Mouse (Mus musculus): Measurements from ENCODE around the gene Gh. TPM values are rescaled to one million over a fixed set of nuclear protein-coding genes. Genes with fewer than 3 reads are reported as not detected.
"Not testable (repeated sequence)": the region's sequence is repeated elsewhere in the genome, so short reads cannot be mapped to it uniquely, and the experiment has no call there.

Gene Gh
- not detected in 2 replicates for total RNA-seq (2014; fragmentation: Nextera tagmentation)
- not detected in 2 replicates for total RNA-seq (2017)
- polyA plus RNA-seq (2012), result not detected in 2 replicates

DNA sequence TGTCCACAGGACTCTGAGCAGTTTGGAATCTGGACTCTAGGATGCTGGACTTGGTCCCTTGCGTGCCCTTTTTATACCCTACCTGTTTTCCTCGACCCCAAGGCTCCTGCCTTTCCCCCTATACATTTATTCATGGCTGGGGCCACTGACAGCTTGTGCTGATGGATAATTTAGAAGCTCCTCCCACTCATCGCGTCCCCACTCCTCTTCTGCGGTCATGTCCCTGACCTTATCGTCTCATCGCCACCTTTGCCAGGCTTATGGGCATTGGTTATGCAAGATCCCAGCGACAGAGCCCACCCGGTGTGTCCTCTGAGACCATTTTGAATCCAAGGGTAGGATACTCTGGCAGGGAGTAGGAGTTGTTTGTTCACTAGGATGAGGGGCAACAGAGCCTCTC is at the start of gene Gh:
Gene Gh, minus strand, starts transcription at position 101 of the 400 bp plus-strand sequence.
- no peak for ATAC-seq (ENCODE audit: extremely low read depth, insufficient number of reproducible peaks, low FRiP score, poor library complexity, severe bottlenecking)
- Histone ChIP-seq H3K4me1 (ENCODE audit: insufficient read depth, low read depth, low read length) (no peaks in the 10 kb centered on the region), H3K9me3 (replicated peaks) (no peaks in the 10 kb centered on the region)

DNA sequence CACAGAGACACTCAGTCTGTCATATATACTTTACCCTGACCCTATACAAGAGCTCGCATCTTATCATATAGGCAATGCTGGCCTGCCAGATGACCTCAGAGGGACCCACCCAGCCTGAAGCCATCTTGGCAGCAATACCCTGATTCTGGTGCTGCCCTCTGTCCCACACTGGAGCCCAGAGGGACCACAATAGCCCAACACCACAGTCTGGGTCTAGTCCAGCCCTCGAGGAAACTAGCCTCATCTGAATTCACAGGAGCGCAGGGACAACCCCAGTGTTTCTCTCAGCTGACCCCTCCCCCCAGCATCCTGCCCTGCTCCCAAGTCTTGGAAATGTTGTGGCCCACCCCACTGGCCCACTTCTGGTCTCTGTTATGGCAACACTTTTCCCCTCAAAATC is 49.6 kb upstream of the Gh start:
- no peaks in the 10 kb centered on the region for H3K9me3 ChIP-seq (replicated peaks)
- H3K36me3 ChIP-seq (replicated peaks), result no peaks in the 10 kb centered on the region
- no peak overlapping the region for H3K4me3 ChIP-seq (ENCODE audit: low read depth, low read length)
- no peaks in the 10 kb centered on the region for H3K4me1 ChIP-seq (ENCODE audit: insufficient read depth, low read depth, low read length)
- ATAC-seq (ENCODE audit: extremely low read depth, insufficient number of reproducible peaks, low FRiP score, poor library complexity, severe bottlenecking) (no peak), DNase-seq (ENCODE audit: low spot score) (no peak)
- no peak for TF ChIP-seq POLR2AphosphoS5 (IDR thresholded peaks at IDR 0.05; ENCODE audit: insufficient replicate concordance, low read depth, low read length)
- TF ChIP-seq GATA2 (IDR thresholded peaks at IDR 0.05; ENCODE audit: borderline replicate concordance, low read depth, low read length), result no peak
- TF ChIP-seq GATA1 (IDR thresholded peaks at IDR 0.05; ENCODE audit: borderline replicate concordance, low read length), result no peak
- no peak for TF ChIP-seq TAL1 (conservative IDR thresholded peaks at IDR 0.05; ENCODE audit: low read depth, low read length)
- TF ChIP-seq CTCF (IDR thresholded peaks at IDR 0.05; ENCODE audit: low read depth, low read length), result no peak
- peaks cover 21% of the 10 kb centered on the region; the same call in 1 of the 2 replicates for H3K27me3 ChIP-seq (ENCODE audit: insufficient read depth, low read length)

More for the DNA sequence above, at the start of gene Gh:
- TF ChIP-seq POLR2AphosphoS5 (IDR thresholded peaks at IDR 0.05; ENCODE audit: insufficient replicate concordance, low read depth, low read length) (no peak), TAL1 (conservative IDR thresholded peaks at IDR 0.05; ENCODE audit: low read depth, low read length) (no peak), GATA1 (IDR thresholded peaks at IDR 0.05; ENCODE audit: borderline replicate concordance, low read length) (no peak), GATA2 (IDR thresholded peaks at IDR 0.05; ENCODE audit: borderline replicate concordance, low read depth, low read length) (no peak), CTCF (IDR thresholded peaks at IDR 0.05; ENCODE audit: low read depth, low read length) (no peak)
- no peak within 1 kb of the TSS for H3K4me3 ChIP-seq (ENCODE audit: low read depth, low read length)
- H3K27me3 ChIP-seq (ENCODE audit: insufficient read depth, low read length), result peaks cover 50% of the 10 kb centered on the region
- DNase-seq (ENCODE audit: low spot score), result no peak
- no peaks in the 10 kb centered on the region for H3K36me3 ChIP-seq (replicated peaks)

DNA sequence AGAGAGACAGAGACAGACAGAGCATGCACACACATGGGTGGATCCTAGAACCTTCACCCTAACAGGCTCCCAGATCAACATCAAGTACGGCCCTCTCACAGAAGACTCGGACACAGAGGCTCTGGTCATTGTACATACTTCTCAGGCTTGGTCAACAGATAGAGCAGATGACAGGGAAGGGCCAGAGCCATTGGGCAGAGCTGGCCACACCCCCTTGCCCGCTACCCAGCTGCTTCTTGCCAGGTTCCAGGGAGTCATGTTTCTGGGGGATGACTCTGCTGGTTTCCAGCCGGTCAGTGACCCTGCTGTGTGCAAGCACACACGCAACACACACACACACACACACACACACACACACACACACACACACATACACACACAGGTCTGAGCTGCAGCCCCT is 49.2 kb upstream of the Gh start:
- Histone ChIP-seq H3K4me1 (ENCODE audit: insufficient read depth, low read depth, low read length) (no peaks in the 10 kb centered on the region), H3K27me3 (ENCODE audit: insufficient read depth, low read length) (peaks cover 19% of the 10 kb centered on the region; the same call in 1 of the 2 replicates), H3K36me3 (replicated peaks) (no peaks in the 10 kb centered on the region), H3K9me3 (replicated peaks) (no peaks in the 10 kb centered on the region), H3K4me3 (ENCODE audit: low read depth, low read length) (no peak overlapping the region)
- no peak for DNase-seq (ENCODE audit: low spot score)
- no peak for TF ChIP-seq POLR2AphosphoS5 (IDR thresholded peaks at IDR 0.05; ENCODE audit: insufficient replicate concordance, low read depth, low read length)
- no peak for TF ChIP-seq TAL1 (conservative IDR thresholded peaks at IDR 0.05; ENCODE audit: low read depth, low read length)
- no peak for TF ChIP-seq CTCF (IDR thresholded peaks at IDR 0.05; ENCODE audit: low read depth, low read length)
- TF ChIP-seq GATA2 (IDR thresholded peaks at IDR 0.05; ENCODE audit: borderline replicate concordance, low read depth, low read length), result no peak
- no peak for TF ChIP-seq GATA1 (IDR thresholded peaks at IDR 0.05; ENCODE audit: borderline replicate concordance, low read length)
- ATAC-seq (ENCODE audit: extremely low read depth, insufficient number of reproducible peaks, low FRiP score, poor library complexity, severe bottlenecking), result no peak

DNA sequence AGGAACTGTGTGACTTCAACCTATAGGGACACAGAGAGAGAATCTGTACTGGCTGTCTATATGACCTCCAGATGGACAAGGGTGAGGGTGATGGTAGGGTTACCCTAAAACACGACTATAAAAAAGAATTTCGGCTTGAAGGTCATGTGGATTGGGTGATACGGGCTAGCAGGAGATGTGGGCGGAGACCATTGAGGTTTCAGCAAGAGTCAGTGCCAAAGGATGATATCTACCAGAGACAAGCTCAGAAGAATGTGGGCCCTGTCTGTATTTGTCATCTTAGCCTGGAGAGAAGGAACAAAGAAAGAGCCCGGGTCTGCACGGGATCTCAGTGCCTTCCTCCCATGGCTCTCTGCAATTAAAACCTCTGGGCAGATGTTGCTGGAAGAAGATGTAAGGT is 48.1 kb upstream of the Gh start:
- Histone ChIP-seq H3K27me3 (ENCODE audit: insufficient read depth, low read length) (peaks cover 23% of the 10 kb centered on the region; the same call in 1 of the 2 replicates), H3K4me3 (ENCODE audit: low read depth, low read length) (no peak overlapping the region), H3K9me3 (replicated peaks) (no peaks in the 10 kb centered on the region), H3K4me1 (ENCODE audit: insufficient read depth, low read depth, low read length) (no peaks in the 10 kb centered on the region), H3K36me3 (replicated peaks) (no peaks in the 10 kb centered on the region)
- TF ChIP-seq GATA1 (IDR thresholded peaks at IDR 0.05; ENCODE audit: borderline replicate concordance, low read length) (no peak), POLR2AphosphoS5 (IDR thresholded peaks at IDR 0.05; ENCODE audit: insufficient replicate concordance, low read depth, low read length) (no peak), TAL1 (conservative IDR thresholded peaks at IDR 0.05; ENCODE audit: low read depth, low read length) (no peak), GATA2 (IDR thresholded peaks at IDR 0.05; ENCODE audit: borderline replicate concordance, low read depth, low read length) (no peak), CTCF (IDR thresholded peaks at IDR 0.05; ENCODE audit: low read depth, low read length) (no peak)
- ATAC-seq (ENCODE audit: extremely low read depth, insufficient number of reproducible peaks, low FRiP score, poor library complexity, severe bottlenecking) (no peak), DNase-seq (ENCODE audit: low spot score) (no peak)

DNA sequence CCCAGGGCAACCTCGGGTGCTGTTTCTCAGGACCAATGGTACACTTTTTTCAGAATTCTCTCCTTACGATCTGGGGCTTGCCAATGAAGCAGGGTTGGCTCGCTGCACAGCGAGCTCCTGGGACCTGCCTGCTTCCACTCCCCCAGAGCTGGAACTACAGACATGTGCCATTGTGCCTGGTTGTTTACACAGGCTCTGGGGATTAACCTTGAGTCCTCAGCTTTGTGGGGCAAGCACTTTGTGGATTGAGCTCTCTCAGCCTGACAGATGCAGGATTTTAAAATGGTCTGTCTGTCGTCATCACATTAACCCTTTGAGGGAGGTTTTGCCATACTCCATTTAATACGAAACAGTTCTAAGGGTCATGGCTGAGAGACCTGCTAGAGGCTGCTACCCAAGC is 43.2 kb upstream of the Gh start:
- no peaks in the 10 kb centered on the region for H3K9me3 ChIP-seq (replicated peaks)
- H3K27me3 ChIP-seq (ENCODE audit: insufficient read depth, low read length), result peaks cover 46% of the 10 kb centered on the region
- H3K36me3 ChIP-seq (replicated peaks), result no peaks in the 10 kb centered on the region
- DNase-seq (ENCODE audit: low spot score) (no peak), ATAC-seq (ENCODE audit: extremely low read depth, insufficient number of reproducible peaks, low FRiP score, poor library complexity, severe bottlenecking) (no peak)
- no peak overlapping the region for H3K4me3 ChIP-seq (ENCODE audit: low read depth, low read length)
- H3K4me1 ChIP-seq (ENCODE audit: insufficient read depth, low read depth, low read length), result no peaks in the 10 kb centered on the region
- TF ChIP-seq POLR2AphosphoS5 (IDR thresholded peaks at IDR 0.05; ENCODE audit: insufficient replicate concordance, low read depth, low read length) (no peak), GATA2 (IDR thresholded peaks at IDR 0.05; ENCODE audit: borderline replicate concordance, low read depth, low read length) (no peak), GATA1 (IDR thresholded peaks at IDR 0.05; ENCODE audit: borderline replicate concordance, low read length) (no peak), CTCF (IDR thresholded peaks at IDR 0.05; ENCODE audit: low read depth, low read length) (no peak), TAL1 (conservative IDR thresholded peaks at IDR 0.05; ENCODE audit: low read depth, low read length) (no peak)

DNA sequence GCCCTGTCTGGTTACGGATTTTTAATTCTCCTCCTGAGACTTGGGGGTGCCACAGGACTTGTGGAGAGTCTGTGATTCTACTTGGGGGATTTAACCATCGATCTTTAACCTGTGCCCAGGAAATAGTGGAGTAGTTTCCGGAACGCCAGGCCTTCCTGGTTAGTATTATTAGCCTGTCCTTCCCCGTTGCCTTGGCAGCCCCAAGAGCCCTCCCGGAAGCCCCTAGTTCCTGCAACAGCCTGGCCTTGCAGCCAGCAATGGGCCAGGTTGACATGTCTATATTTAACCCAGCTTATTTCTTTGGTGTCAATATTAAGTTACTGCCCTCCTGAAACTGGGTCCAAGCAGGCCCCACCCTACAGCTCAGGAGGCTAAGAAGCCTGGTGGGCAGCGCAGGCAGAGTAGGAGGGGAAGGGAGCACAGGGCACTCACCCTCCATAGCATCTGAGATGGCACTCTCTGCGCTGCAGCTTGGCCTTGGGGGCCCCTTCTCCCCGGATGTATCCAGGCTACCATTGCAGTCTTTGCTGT is 39.4 kb upstream of the Gh start:
- no peak for TF ChIP-seq GATA2 (IDR thresholded peaks at IDR 0.05; ENCODE audit: borderline replicate concordance, low read depth, low read length)
- no peak for TF ChIP-seq GATA1 (IDR thresholded peaks at IDR 0.05; ENCODE audit: borderline replicate concordance, low read length)
- TF ChIP-seq POLR2AphosphoS5 (IDR thresholded peaks at IDR 0.05; ENCODE audit: insufficient replicate concordance, low read depth, low read length), result no peak
- no peak for TF ChIP-seq CTCF (IDR thresholded peaks at IDR 0.05; ENCODE audit: low read depth, low read length)
- TF ChIP-seq TAL1 (conservative IDR thresholded peaks at IDR 0.05; ENCODE audit: low read depth, low read length), result no peak
- no peak for DNase-seq (ENCODE audit: low spot score)
- no peaks in the 10 kb centered on the region for H3K36me3 ChIP-seq (replicated peaks)
- ATAC-seq (ENCODE audit: extremely low read depth, insufficient number of reproducible peaks, low FRiP score, poor library complexity, severe bottlenecking), result no peak
- H3K27me3 ChIP-seq (ENCODE audit: insufficient read depth, low read length), result peaks cover 53% of the 10 kb centered on the region
- no peaks in the 10 kb centered on the region for H3K4me1 ChIP-seq (ENCODE audit: insufficient read depth, low read depth, low read length)
- H3K4me3 ChIP-seq (ENCODE audit: low read depth, low read length), result no peak overlapping the region
- H3K9me3 ChIP-seq (replicated peaks), result no peaks in the 10 kb centered on the region

DNA sequence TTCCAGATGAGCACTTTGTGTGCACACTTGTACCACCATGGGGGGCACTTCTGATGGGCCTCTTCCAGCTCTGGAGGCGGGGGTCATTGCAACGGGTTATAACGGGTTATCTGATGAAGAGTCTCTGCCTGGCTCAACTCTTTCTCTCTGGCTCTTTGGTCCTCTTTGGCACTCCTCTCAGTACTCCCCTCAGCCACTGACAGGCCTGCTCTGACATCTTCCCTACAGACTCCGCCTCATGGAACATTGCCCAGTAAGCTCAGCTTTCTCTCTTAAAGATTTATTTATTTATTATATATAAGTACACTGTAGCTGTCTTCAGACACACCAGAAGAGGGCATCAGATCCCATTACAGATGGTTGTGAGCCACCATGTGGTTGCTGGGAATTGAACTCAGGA is 37.7 kb upstream of the Gh start:
- H3K27me3 ChIP-seq (ENCODE audit: insufficient read depth, low read length), result peaks cover 45% of the 10 kb centered on the region
- not testable (repeated sequence) for H3K9me3 ChIP-seq (replicated peaks); H3K4me3 ChIP-seq (ENCODE audit: low read depth, low read length); H3K36me3 ChIP-seq (replicated peaks); DNase-seq (ENCODE audit: low spot score); ATAC-seq (ENCODE audit: extremely low read depth, insufficient number of reproducible peaks, low FRiP score, poor library complexity, severe bottlenecking); H3K4me1 ChIP-seq (ENCODE audit: insufficient read depth, low read depth, low read length)
